17 mouse cellular contexts compared by ENCODE assay signal in genomic region chr17:25970448-25970847, GRCm38 (mm10). TPM values are rescaled to one million over a fixed set of nuclear protein-coding genes. Genes with fewer than 3 reads are reported as not detected.
DNase-seq lines count a peak whose midpoint lies in the region; ATAC-seq and TF ChIP-seq lines count a peak whose summit lies in the region.
"Had no signal": no experiment of that assay in that cellular context is flagged by ENCODE, and none has a peak within 500 bp of the region (broad histone marks: within the 10 kb centered on the region; RNA-seq: fewer than 3 reads in every experiment).

No protein-coding gene starts in this region.

- H3K27ac ChIP-seq in heart, adult 2 months: no peak overlapping the region
- no peak overlapping the region for H3K27ac ChIP-seq in midbrain, postnatal 0 days (ENCODE audit: low read depth, low read length)
- H3K27ac ChIP-seq in midbrain, embryonic 13.5 days: no peak overlapping the region
- H3K27ac ChIP-seq in forebrain, embryonic 16.5 days (ENCODE audit: low read length): 0 out of 2 replicates have a peak overlapping the region, but pooled peaks have one; percentile 34
- no peak overlapping the region for H3K27ac ChIP-seq in stomach, postnatal 0 days (replicated peaks)
- H3K27ac ChIP-seq: hindbrain, embryonic 12.5 days had no signal

- TF ChIP-seq CTCF in heart, adult 2 months (IDR thresholded peaks at IDR 0.05): 0 out of 2 replicates have a peak, but pooled peaks have one; percentile 6
- TF ChIP-seq CTCF in midbrain, postnatal 0 days (IDR thresholded peaks at IDR 0.05): peak; percentile 43
- TF ChIP-seq CTCF in stomach, postnatal 0 days (IDR thresholded peaks at IDR 0.05; ENCODE audit: low read depth): peak; percentile 42

- 87% methylated on average over 9 of the region's 9 CpGs for WGBS in heart, adult 2 months
- WGBS in midbrain, postnatal 0 days: 92% methylated on average over 9 of the region's 9 CpGs
- WGBS in midbrain, embryonic 13.5 days: 93% methylated on average over 9 of the region's 9 CpGs
- 86% methylated on average over 9 of the region's 9 CpGs for WGBS in forebrain, embryonic 16.5 days
- 83% methylated on average over 9 of the region's 9 CpGs for WGBS in stomach, postnatal 0 days

- H3K79me2 ChIP-seq in heart, adult 2 months (replicated peaks; ENCODE audit: control insufficient read depth, insufficient read depth, low read length): peaks cover 4% of the 10 kb centered on the region; the same call in 1 of the 2 replicates

- no peak overlapping the region for H3K9ac ChIP-seq in heart, adult 2 months (ENCODE audit: low read depth, low read length)
- no peak overlapping the region for H3K9ac ChIP-seq in midbrain, postnatal 0 days (replicated peaks; ENCODE audit: low read length, poor library complexity, severe bottlenecking)
- H3K9ac ChIP-seq in midbrain, embryonic 13.5 days (replicated peaks): no peak overlapping the region
- no peak overlapping the region for H3K9ac ChIP-seq in forebrain, embryonic 16.5 days (replicated peaks; ENCODE audit: low read depth, low read length)
- no peak overlapping the region for H3K9ac ChIP-seq in stomach, postnatal 0 days (ENCODE audit: low read length)
- H3K9ac ChIP-seq: hindbrain, embryonic 12.5 days had no signal

- H3K36me3 ChIP-seq in heart, adult 2 months (ENCODE audit: control insufficient read depth, insufficient read depth, low read length): no peaks in the 10 kb centered on the region
- H3K36me3 ChIP-seq in midbrain, postnatal 0 days (ENCODE audit: insufficient read depth, low read length): peaks cover 9% of the 10 kb centered on the region; the same call in 1 of the 2 replicates
- peaks cover 12% of the 10 kb centered on the region for H3K36me3 ChIP-seq in midbrain, embryonic 13.5 days
- no peaks in the 10 kb centered on the region for H3K36me3 ChIP-seq in forebrain, embryonic 16.5 days (ENCODE audit: control insufficient read depth, insufficient read depth)
- no peaks in the 10 kb centered on the region for H3K36me3 ChIP-seq in stomach, postnatal 0 days (ENCODE audit: control insufficient read depth, insufficient read depth, low read length)

- TF ChIP-seq POLR2A in heart, adult 2 months (IDR thresholded peaks at IDR 0.05; ENCODE audit: insufficient read depth, low read depth, low read length): no peak

- ATAC-seq in midbrain, postnatal 0 days (ENCODE audit: low FRiP score): no peak
- ATAC-seq in midbrain, embryonic 13.5 days: no peak
- peak; percentile 58 for ATAC-seq in forebrain, embryonic 16.5 days
- no peak for ATAC-seq in stomach, postnatal 0 days (ENCODE audit: low FRiP score, low TSS enrichment)

- peaks cover 4% of the 10 kb centered on the region; the same call in 1 of the 2 replicates for H3K4me1 ChIP-seq in heart, adult 2 months (ENCODE audit: control insufficient read depth, insufficient read depth, low read length)
- no peaks in the 10 kb centered on the region for H3K4me1 ChIP-seq in midbrain, postnatal 0 days (ENCODE audit: insufficient read depth, low read length)
- H3K4me1 ChIP-seq in midbrain, embryonic 13.5 days (replicated peaks): no peaks in the 10 kb centered on the region
- H3K4me1 ChIP-seq in forebrain, embryonic 16.5 days (replicated peaks; ENCODE audit: control insufficient read depth, insufficient read depth, low read length): peaks cover 3% of the 10 kb centered on the region; the same call in 1 of the 2 replicates
- no peaks in the 10 kb centered on the region for H3K4me1 ChIP-seq in stomach, postnatal 0 days (replicated peaks; ENCODE audit: control insufficient read depth, insufficient read depth)
- H3K4me1 ChIP-seq: hindbrain, embryonic 12.5 days had no signal

- no peak for TF ChIP-seq EP300 in heart, adult 2 months (IDR thresholded peaks at IDR 0.05; ENCODE audit: insufficient read depth, low read depth, low read length)
- no peak for TF ChIP-seq EP300 in stomach, postnatal 0 days (optimal IDR thresholded peaks at IDR 0.05)

- H3K4me3 ChIP-seq in heart, adult 2 months: no peak overlapping the region
- no peak overlapping the region for H3K4me3 ChIP-seq in midbrain, postnatal 0 days (ENCODE audit: low read depth, low read length)
- H3K4me3 ChIP-seq in midbrain, embryonic 13.5 days (replicated peaks): no peak overlapping the region
- H3K4me3 ChIP-seq in forebrain, embryonic 16.5 days (replicated peaks; ENCODE audit: low read length): no peak overlapping the region
- H3K4me3 ChIP-seq in stomach, postnatal 0 days (ENCODE audit: low read depth, low read length): no peak overlapping the region
- H3K4me3 ChIP-seq: hindbrain, embryonic 12.5 days had no signal

- H3K9me3 ChIP-seq in midbrain, postnatal 0 days (ENCODE audit: low read length): no peaks in the 10 kb centered on the region
- H3K9me3 ChIP-seq in midbrain, embryonic 13.5 days: no peaks in the 10 kb centered on the region
- H3K9me3 ChIP-seq in forebrain, embryonic 16.5 days (ENCODE audit: control insufficient read depth, low read length): no peaks in the 10 kb centered on the region
- H3K9me3 ChIP-seq in stomach, postnatal 0 days (ENCODE audit: control insufficient read depth, low read length): no peaks in the 10 kb centered on the region
- H3K9me3 ChIP-seq: hindbrain, embryonic 12.5 days had no signal

- no peaks in the 10 kb centered on the region for H3K27me3 ChIP-seq in heart, adult 2 months (ENCODE audit: control insufficient read depth, insufficient read depth, low read length)
- H3K27me3 ChIP-seq in midbrain, postnatal 0 days (ENCODE audit: insufficient read depth, low read length): no peaks in the 10 kb centered on the region
- H3K27me3 ChIP-seq in midbrain, embryonic 13.5 days: no peaks in the 10 kb centered on the region
- no peaks in the 10 kb centered on the region for H3K27me3 ChIP-seq in forebrain, embryonic 16.5 days (replicated peaks; ENCODE audit: control insufficient read depth, insufficient read depth, low read length)
- H3K27me3 ChIP-seq in stomach, postnatal 0 days (ENCODE audit: control insufficient read depth, insufficient read depth, low read length): no peaks in the 10 kb centered on the region
- H3K27me3 ChIP-seq: hindbrain, embryonic 12.5 days had no signal

- no peak for DNase-seq in heart, adult 2 months
- no peak for DNase-seq in heart, postnatal 4 days
- peak; percentile 62 for DNase-seq in midbrain, postnatal 0 days (ENCODE audit: low spot score)
- no peak for DNase-seq in stomach, postnatal 0 days (ENCODE audit: low spot score)
- no peak for DNase-seq in urinary bladder, postnatal 36 days (ENCODE audit: low spot score in 2 of 2)
- DNase-seq in urinary bladder, postnatal 10 days (ENCODE audit: low spot score): no peak
- DNase-seq: kidney, postnatal 10 days; lung, postnatal 36 days; spleen, adult 18-20 months; thymus, adult 18-20 months had no signal

- H3K4me2 ChIP-seq in midbrain, postnatal 0 days (ENCODE audit: low read depth, low read length, poor library complexity, severe bottlenecking): no peak overlapping the region
- no peak overlapping the region for H3K4me2 ChIP-seq in midbrain, embryonic 13.5 days (replicated peaks)
- no peak overlapping the region for H3K4me2 ChIP-seq in forebrain, embryonic 16.5 days (ENCODE audit: low read length)
- H3K4me2 ChIP-seq in stomach, postnatal 0 days (replicated peaks; ENCODE audit: low read depth): no peak overlapping the region
- H3K4me2 ChIP-seq: hindbrain, embryonic 12.5 days had no signal

- intact Hi-C loops in heart, adult 2 months (cut with DNase I): no loop called here

RNA-seq across cellular contexts. Expression of gene Capn15, which starts 15.1 kb away (rescaled TPM):
- 1 to 10 TPM; 6.1 to 7.4 TPM for total RNA-seq in heart, adult 2 months (2021)
- polyA plus RNA-seq in heart, adult 2 months (2012; rRNA removed): 15.1 and 15.5 TPM in 2 replicates
- total RNA-seq in heart, postnatal 4 days (2021): 10 to 100 TPM; 13.0 to 16.7 TPM
- total RNA-seq in midbrain, postnatal 0 days (2014; rRNA removed): 29.7 and 36.8 TPM in 2 replicates
- polyA plus RNA-seq in midbrain, postnatal 0 days (2015; fragmentation: Nextera tagmentation; extraction: Ambion mirVana): 14.7 and 20.1 TPM in 2 replicates
- polyA plus RNA-seq in midbrain, embryonic 13.5 days (2015; fragmentation: Nextera tagmentation; extraction: Ambion mirVana): 19.1 and 21.1 TPM in 2 replicates
- 16.5 and 23.3 TPM in 2 replicates for polyA plus RNA-seq in forebrain, embryonic 16.5 days (2015; fragmentation: Nextera tagmentation; extraction: Ambion mirVana)
- 12.5 and 13.7 TPM in 2 replicates for polyA plus RNA-seq in stomach, postnatal 0 days (2015; fragmentation: Nextera tagmentation; extraction: Ambion mirVana)

RNA-seq across cellular contexts. Expression of gene A930017K11Rik, which starts 18.1 kb away (rescaled TPM):
- under 1 TPM; 0.27 to 0.37 TPM for total RNA-seq in heart, adult 2 months (2021)
- polyA plus RNA-seq in heart, adult 2 months (2012; rRNA removed): 0.44 and 0.61 TPM in 2 replicates
- total RNA-seq in heart, postnatal 4 days (2021): not detected
- total RNA-seq in midbrain, postnatal 0 days (2014; rRNA removed): 2.9 and 4.1 TPM in 2 replicates
- polyA plus RNA-seq in midbrain, postnatal 0 days (2015; fragmentation: Nextera tagmentation; extraction: Ambion mirVana): 3.2 and 3.7 TPM in 2 replicates
- 0.48 and 0.62 TPM in 2 replicates for polyA plus RNA-seq in midbrain, embryonic 13.5 days (2015; fragmentation: Nextera tagmentation; extraction: Ambion mirVana)
- polyA plus RNA-seq in forebrain, embryonic 16.5 days (2015; fragmentation: Nextera tagmentation; extraction: Ambion mirVana): 0.21 TPM in 1 of 2 replicates, not detected in the other
- 0.06 TPM in 1 of 2 replicates, not detected in the other for polyA plus RNA-seq in stomach, postnatal 0 days (2015; fragmentation: Nextera tagmentation; extraction: Ambion mirVana)
- total RNA-seq: ES-E14; monocyte, adult 5-6 weeks had no signal

RNA-seq across cellular contexts. Expression of gene Nhlrc4, which starts 25.7 kb away (rescaled TPM):
- under 1 TPM; 0.10 to 0.30 TPM for total RNA-seq in heart, adult 2 months (2021)
- 0.15 and 2.8 TPM in 2 replicates for polyA plus RNA-seq in heart, adult 2 months (2012; rRNA removed)
- total RNA-seq in heart, postnatal 4 days (2021): not detected
- 0.47 and 0.60 TPM in 2 replicates for total RNA-seq in midbrain, postnatal 0 days (2014; rRNA removed)
- 0.35 and 0.91 TPM in 2 replicates for polyA plus RNA-seq in midbrain, postnatal 0 days (2015; fragmentation: Nextera tagmentation; extraction: Ambion mirVana)
- polyA plus RNA-seq in midbrain, embryonic 13.5 days (2015; fragmentation: Nextera tagmentation; extraction: Ambion mirVana): 0.12 TPM in 1 of 2 replicates, not detected in the other
- polyA plus RNA-seq in forebrain, embryonic 16.5 days (2015; fragmentation: Nextera tagmentation; extraction: Ambion mirVana): not detected in 2 replicates
- polyA plus RNA-seq in stomach, postnatal 0 days (2015; fragmentation: Nextera tagmentation; extraction: Ambion mirVana): not detected in 2 replicates
- total RNA-seq: left cerebral cortex, postnatal 25 days; monocyte, adult 5-6 weeks had no signal
- polyA plus RNA-seq: embryonic facial prominence, embryonic 11.5 days; hindbrain, embryonic 12.5 days had no signal

RNA-seq across cellular contexts. Expression of gene Pigq, which starts 25.7 kb away (rescaled TPM):
- total RNA-seq in heart, adult 2 months (2021): 10 to 100 TPM; 40.8 to 48.7 TPM
- 74.7 and 115 TPM in 2 replicates for polyA plus RNA-seq in heart, adult 2 months (2012; rRNA removed)
- 10 to 100 TPM; 86.0 to 89.4 TPM for total RNA-seq in heart, postnatal 4 days (2021)
- 73.6 and 111 TPM in 2 replicates for total RNA-seq in midbrain, postnatal 0 days (2014; rRNA removed)
- polyA plus RNA-seq in midbrain, postnatal 0 days (2015; fragmentation: Nextera tagmentation; extraction: Ambion mirVana): 75.4 and 79.7 TPM in 2 replicates
- 56.9 and 58.0 TPM in 2 replicates for polyA plus RNA-seq in midbrain, embryonic 13.5 days (2015; fragmentation: Nextera tagmentation; extraction: Ambion mirVana)
- polyA plus RNA-seq in forebrain, embryonic 16.5 days (2015; fragmentation: Nextera tagmentation; extraction: Ambion mirVana): 56.3 and 61.2 TPM in 2 replicates
- polyA plus RNA-seq in stomach, postnatal 0 days (2015; fragmentation: Nextera tagmentation; extraction: Ambion mirVana): 25.4 and 29.9 TPM in 2 replicates

RNA-seq across cellular contexts. Expression of gene Rab40c, which starts 50.9 kb away (rescaled TPM):
- 10 to 100 TPM; 15.2 to 17.6 TPM for total RNA-seq in heart, adult 2 months (2021)
- 20.5 and 33.8 TPM in 2 replicates for polyA plus RNA-seq in heart, adult 2 months (2012; rRNA removed)
- 10 to 100 TPM; 16.1 to 16.6 TPM for total RNA-seq in heart, postnatal 4 days (2021)
- 42.1 and 43.0 TPM in 2 replicates for total RNA-seq in midbrain, postnatal 0 days (2014; rRNA removed)
- 36.2 and 38.9 TPM in 2 replicates for polyA plus RNA-seq in midbrain, postnatal 0 days (2015; fragmentation: Nextera tagmentation; extraction: Ambion mirVana)
- polyA plus RNA-seq in midbrain, embryonic 13.5 days (2015; fragmentation: Nextera tagmentation; extraction: Ambion mirVana): 44.3 and 47.1 TPM in 2 replicates
- polyA plus RNA-seq in forebrain, embryonic 16.5 days (2015; fragmentation: Nextera tagmentation; extraction: Ambion mirVana): 56.6 and 59.2 TPM in 2 replicates
- polyA plus RNA-seq in stomach, postnatal 0 days (2015; fragmentation: Nextera tagmentation; extraction: Ambion mirVana): 20.2 TPM in 2 replicates
